ENCODE assay signal across 17 mouse cellular contexts in genomic region chr8:79935793-79936192, GRCm38 (mm10).
A peak's percentile ranks its signal among the peaks of the same experiment; 100 is the strongest.
DNase-seq lines count a peak whose midpoint lies in the region; ATAC-seq and TF ChIP-seq lines count a peak whose summit lies in the region.
"Had no signal": no experiment of that assay in that cellular context is flagged by ENCODE, and none has a peak within 500 bp of the region (broad histone marks: within the 10 kb centered on the region; RNA-seq: fewer than 3 reads in every experiment).

No protein-coding gene starts in this region.

- peaks cover 18% of the 10 kb centered on the region for H3K4me1 ChIP-seq in forebrain, embryonic 10.5 days
- no peaks in the 10 kb centered on the region for H3K4me1 ChIP-seq in forebrain, embryonic 13.5 days
- no peaks in the 10 kb centered on the region for H3K4me1 ChIP-seq in neural tube, embryonic 15.5 days
- H3K4me1 ChIP-seq in cerebellum, adult 2 months (ENCODE audit: control insufficient read depth, insufficient read depth, low read length), result no peaks in the 10 kb centered on the region

- no peaks in the 10 kb centered on the region for H3K36me3 ChIP-seq in forebrain, embryonic 10.5 days (replicated peaks)
- no peaks in the 10 kb centered on the region for H3K36me3 ChIP-seq in forebrain, embryonic 13.5 days (ENCODE audit: poor library complexity, severe bottlenecking)
- H3K36me3 ChIP-seq in neural tube, embryonic 15.5 days, result no peaks in the 10 kb centered on the region
- H3K36me3 ChIP-seq: limb, embryonic 12.5 days had no signal

- no peak overlapping the region for H3K9ac ChIP-seq in forebrain, embryonic 13.5 days
- H3K9ac ChIP-seq in neural tube, embryonic 15.5 days (replicated peaks), result no peak overlapping the region
- H3K9ac ChIP-seq: limb, embryonic 12.5 days had no signal

- H3K4me3 ChIP-seq in forebrain, embryonic 10.5 days, result no peak overlapping the region
- H3K4me3 ChIP-seq in forebrain, embryonic 13.5 days, result no peak overlapping the region
- H3K4me3 ChIP-seq in neural tube, embryonic 15.5 days (replicated peaks), result no peak overlapping the region
- no peak overlapping the region for H3K4me3 ChIP-seq in cerebellum, adult 2 months (replicated peaks; ENCODE audit: insufficient read depth, low read depth, low read length)
- H3K4me3 ChIP-seq: erythroblast, embryonic 14.5 days; left cerebral cortex, adult 2 months; limb, embryonic 12.5 days had no signal

- DNase-seq in forebrain, embryonic 10.5 days (ENCODE audit: extremely low spot score, low spot score), result peak; percentile 20
- peak; percentile 24 for DNase-seq in kidney, postnatal 10 days
- no peak for DNase-seq in kidney, postnatal 36 days
- peak; percentile 22 for DNase-seq in neural tube, embryonic 10.5 days (ENCODE audit: extremely low spot score, low spot score)
- no peak for DNase-seq in layer of hippocampus, adult 9-11 months
- DNase-seq in cerebellum, adult 2 months, result no peak
- DNase-seq: gastrocnemius, postnatal 10 days; heart, postnatal 14 days; right cerebral cortex, postnatal 14 days; thymus, postnatal 36 days had no signal

- ATAC-seq in forebrain, embryonic 13.5 days, result no peak
- no peak for ATAC-seq in neural tube, embryonic 15.5 days (ENCODE audit: low FRiP score)
- ATAC-seq: hindbrain, postnatal 0 days had no signal

- no peak overlapping the region for H3K27ac ChIP-seq in forebrain, embryonic 10.5 days
- no peak overlapping the region for H3K27ac ChIP-seq in forebrain, embryonic 13.5 days
- H3K27ac ChIP-seq in neural tube, embryonic 15.5 days (replicated peaks), result no peak overlapping the region
- no peak overlapping the region for H3K27ac ChIP-seq in cerebellum, adult 2 months (ENCODE audit: insufficient read depth, low read length)
- H3K27ac ChIP-seq: hindbrain, postnatal 0 days; left cerebral cortex, adult 2 months; limb, embryonic 12.5 days had no signal

- 49% methylated on average over 7 of the region's 7 CpGs for WGBS in forebrain, embryonic 10.5 days
- 57% methylated on average over 7 of the region's 7 CpGs for WGBS in forebrain, embryonic 13.5 days
- 64% methylated on average over 7 of the region's 7 CpGs for WGBS in neural tube, embryonic 15.5 days
- WGBS in cerebellum, adult 2 months, result 53% methylated on average over 7 of the region's 7 CpGs

- no peaks in the 10 kb centered on the region for H3K9me3 ChIP-seq in forebrain, embryonic 10.5 days
- no peaks in the 10 kb centered on the region for H3K9me3 ChIP-seq in forebrain, embryonic 13.5 days (replicated peaks)
- no peaks in the 10 kb centered on the region for H3K9me3 ChIP-seq in neural tube, embryonic 15.5 days (replicated peaks)

- no peak for TF ChIP-seq CTCF in cerebellum, adult 2 months (IDR thresholded peaks at IDR 0.05; ENCODE audit: borderline replicate concordance, insufficient read depth, low read depth, low read length)

- TF ChIP-seq POLR2A in cerebellum, adult 2 months (IDR thresholded peaks at IDR 0.05; ENCODE audit: borderline replicate concordance, insufficient read depth, low read length), result no peak

- H3K4me2 ChIP-seq in forebrain, embryonic 13.5 days, result no peak overlapping the region
- H3K4me2 ChIP-seq in neural tube, embryonic 15.5 days, result no peak overlapping the region
- H3K4me2 ChIP-seq: limb, embryonic 12.5 days had no signal

- H3K27me3 ChIP-seq in forebrain, embryonic 10.5 days (ENCODE audit: poor library complexity, severe bottlenecking), result no peaks in the 10 kb centered on the region
- H3K27me3 ChIP-seq in forebrain, embryonic 13.5 days, result no peaks in the 10 kb centered on the region
- no peaks in the 10 kb centered on the region for H3K27me3 ChIP-seq in neural tube, embryonic 15.5 days (replicated peaks)
- H3K27me3 ChIP-seq in cerebellum, adult 2 months (ENCODE audit: control insufficient read depth, insufficient read depth, low read length), result no peaks in the 10 kb centered on the region
- H3K27me3 ChIP-seq: CH12.LX; limb, embryonic 12.5 days had no signal

Comparison
In these comparisons a context has a peak if more than half of its experiments do, and no peak if none do; other contexts are left out.
1. DNase-seq: peak in forebrain, embryonic 10.5 days (single experiment), kidney, postnatal 10 days (single experiment) and neural tube, embryonic 10.5 days (single experiment); none in kidney, postnatal 36 days (0 of 2), layer of hippocampus, adult 9-11 months (single experiment) and cerebellum, adult 2 months (0 of 2).